8 mouse cellular contexts compared by ENCODE assay signal in the genomic region with DNA sequence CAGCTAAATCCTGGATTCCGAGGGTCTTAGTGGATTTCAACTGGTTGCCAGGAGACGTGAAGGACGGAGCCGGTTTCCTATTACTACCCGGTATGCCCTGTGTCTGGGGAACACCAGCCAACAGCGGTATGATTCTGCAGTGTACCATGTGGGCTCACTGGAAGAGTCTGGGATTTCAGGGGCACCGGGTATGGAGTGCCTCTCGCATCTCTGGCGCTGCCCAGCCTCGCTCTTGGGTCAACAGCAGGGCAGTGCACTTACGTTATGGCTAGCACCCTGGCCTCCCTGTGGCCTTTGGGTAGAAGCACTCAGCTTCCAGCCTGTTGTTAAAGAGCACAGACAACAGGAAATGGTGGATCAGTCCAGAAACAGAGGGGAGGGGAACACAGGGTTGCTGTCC. TPM values are rescaled to one million over a fixed set of nuclear protein-coding genes. Genes with fewer than 3 reads are reported as not detected.
DNase-seq lines count a peak whose midpoint lies in the region; ATAC-seq lines count a peak whose summit lies in the region.

No protein-coding gene starts in this region.

- H3K4me2 ChIP-seq in heart, embryonic 14.5 days (ENCODE audit: low read length), result peak overlapping the region; percentile 98
- H3K4me2 ChIP-seq in limb, embryonic 15.5 days, result peak overlapping the region; percentile 30
- H3K4me2 ChIP-seq in neural tube, embryonic 13.5 days, result peak overlapping the region; percentile 43

- peak overlapping the region; percentile 10 to 18; a peak in 3 of 4 replicates for H3K4me3 ChIP-seq in heart, embryonic 14.5 days (ENCODE audit: control insufficient read depth in 1 of 2, insufficient read depth in 1 of 2, low read depth in 1 of 2, low read length in 2 of 2)
- peak overlapping the region; percentile 36 for H3K4me3 ChIP-seq in hindbrain, embryonic 10.5 days
- H3K4me3 ChIP-seq in limb, embryonic 15.5 days, result no peak overlapping the region
- H3K4me3 ChIP-seq in neural tube, embryonic 13.5 days, result 0 out of 2 replicates have a peak overlapping the region, but pooled peaks have one; percentile 3

- peaks cover 5% of the 10 kb centered on the region; the same call in 1 of the 2 replicates for H3K27me3 ChIP-seq in heart, embryonic 14.5 days (ENCODE audit: control insufficient read depth, insufficient read depth, low read length)
- peaks cover 54% of the 10 kb centered on the region for H3K27me3 ChIP-seq in hindbrain, embryonic 10.5 days (ENCODE audit: insufficient read depth, poor library complexity, severe bottlenecking)
- H3K27me3 ChIP-seq in limb, embryonic 15.5 days, result peaks cover 30% of the 10 kb centered on the region
- peaks cover 62% of the 10 kb centered on the region for H3K27me3 ChIP-seq in neural tube, embryonic 13.5 days

- H3K36me3 ChIP-seq in heart, embryonic 14.5 days (ENCODE audit: control insufficient read depth, insufficient read depth, low read length), result no peaks in the 10 kb centered on the region
- no peaks in the 10 kb centered on the region for H3K36me3 ChIP-seq in hindbrain, embryonic 10.5 days
- no peaks in the 10 kb centered on the region for H3K36me3 ChIP-seq in limb, embryonic 15.5 days
- no peaks in the 10 kb centered on the region for H3K36me3 ChIP-seq in neural tube, embryonic 13.5 days

- peak overlapping the region; percentile 30; the same call in 1 of the 2 replicates for H3K9ac ChIP-seq in heart, embryonic 14.5 days (ENCODE audit: low read length)
- H3K9ac ChIP-seq in limb, embryonic 15.5 days, result no peak overlapping the region
- H3K9ac ChIP-seq in neural tube, embryonic 13.5 days, result no peak overlapping the region

- 13% methylated on average over 11 of the region's 11 CpGs for WGBS in heart, embryonic 14.5 days
- WGBS in hindbrain, embryonic 10.5 days, result 5% methylated on average over 11 of the region's 11 CpGs
- 11% methylated on average over 11 of the region's 11 CpGs for WGBS in limb, embryonic 15.5 days
- WGBS in neural tube, embryonic 13.5 days, result 10% methylated on average over 11 of the region's 11 CpGs

- intact Hi-C loops in heart, postnatal 10 days (cut with DNase I), result no loop called here
- intact Hi-C loops in left cerebral cortex, postnatal 4 days (cut with DNase I), result loop anchor here (5.0 kb wide), 2 partner anchors 156 to 316 kb away; no protein-coding TSS in a partner anchor

- no peaks in the 10 kb centered on the region for H3K9me3 ChIP-seq in heart, embryonic 14.5 days (ENCODE audit: control insufficient read depth, low read length)
- no peaks in the 10 kb centered on the region for H3K9me3 ChIP-seq in hindbrain, embryonic 10.5 days
- H3K9me3 ChIP-seq in limb, embryonic 15.5 days, result no peaks in the 10 kb centered on the region
- no peaks in the 10 kb centered on the region for H3K9me3 ChIP-seq in neural tube, embryonic 13.5 days

- H3K27ac ChIP-seq in heart, embryonic 14.5 days (replicated peaks in 1 of 2; ENCODE audit: control insufficient read depth in 1 of 2, insufficient read depth in 1 of 2, low read depth in 2 of 2, low read length in 2 of 2), result 0 out of 4 replicates have a peak overlapping the region, but pooled peaks of 1 of the 2 experiments have one; percentile 14
- no peak overlapping the region for H3K27ac ChIP-seq in hindbrain, embryonic 10.5 days
- no peak overlapping the region for H3K27ac ChIP-seq in limb, embryonic 15.5 days
- H3K27ac ChIP-seq in neural tube, embryonic 13.5 days (replicated peaks), result no peak overlapping the region

- ATAC-seq in heart, embryonic 14.5 days (ENCODE audit: insufficient number of reproducible peaks, insufficient read depth, low FRiP score, low read depth), result no peak
- no peak for ATAC-seq in limb, embryonic 15.5 days (ENCODE audit: insufficient number of reproducible peaks, low FRiP score, low TSS enrichment, low read depth)
- ATAC-seq in neural tube, embryonic 13.5 days (ENCODE audit: low read depth), result no peak

- DNase-seq in heart, postnatal 10 days, result no peak
- DNase-seq in hindbrain, embryonic 10.5 days (ENCODE audit: low spot score), result peak; percentile 37
- DNase-seq in right cerebral cortex, postnatal 10 days (ENCODE audit: low spot score in 2 of 2), result no peak
- DNase-seq in adipocyte (ENCODE audit: low spot score), result no peak
- DNase-seq in left cerebral cortex, postnatal 4 days, result no peak

- peaks cover 4 to 20% of the 10 kb centered on the region in 2 experiments for H3K4me1 ChIP-seq in heart, embryonic 14.5 days (ENCODE audit: control insufficient read depth in 2 of 2, insufficient read depth in 2 of 2, low read length in 2 of 2)
- peaks cover 48% of the 10 kb centered on the region for H3K4me1 ChIP-seq in hindbrain, embryonic 10.5 days (replicated peaks)
- peaks cover 40% of the 10 kb centered on the region for H3K4me1 ChIP-seq in limb, embryonic 15.5 days
- H3K4me1 ChIP-seq in neural tube, embryonic 13.5 days (replicated peaks), result peaks cover 48% of the 10 kb centered on the region

RNA-seq across cellular contexts. Expression of a gene that starts 1.1 kb away (rescaled TPM):
- 12.6 and 13.7 TPM in 2 replicates for polyA plus RNA-seq in heart, embryonic 14.5 days (2014; fragmentation: Nextera tagmentation; extraction: Ambion mirVana)
- 10 to 100 TPM; 29.2 to 32.9 TPM for total RNA-seq in heart, postnatal 10 days (2021)
- polyA plus RNA-seq in hindbrain, embryonic 10.5 days (2016; fragmentation: Nextera tagmentation; extraction: Ambion mirVana), result 3.1 and 3.7 TPM in 2 replicates
- polyA plus RNA-seq in limb, embryonic 15.5 days (2015; fragmentation: Nextera tagmentation; extraction: Ambion mirVana), result 5.1 and 6.3 TPM in 2 replicates
- polyA plus RNA-seq in neural tube, embryonic 13.5 days (2015; fragmentation: Nextera tagmentation; extraction: Ambion mirVana), result 4.7 TPM in 2 replicates
- total RNA-seq in left cerebral cortex, postnatal 4 days (2021), result 10 to 100 TPM; 12.4 to 13.1 TPM

Comparison
In these comparisons a context has a peak if more than half of its experiments do, and no peak if none do; other contexts are left out.
1. H3K4me2 ChIP-seq: peak in every context shown above with its lines; median percentile 98 in heart, embryonic 14.5 days; 43 in neural tube, embryonic 13.5 days; 30 in limb, embryonic 15.5 days.